Mouse (Mus musculus): ENCODE measurements around the gene Nme6.

Gene Nme6

GRCm38 (mm10) chr9:109874797-109875691 is 42.5 kb downstream of the Nme6 start, which contains the start of gene Cdc25a:
TSS of gene Cdc25a (plus strand) at chr9:109875579.
- DNase-seq, result peak; percentile 96

GRCm38 (mm10) chr9:109875695-109876601 is 43.4 kb downstream of the Nme6 start:
- peak; percentile 73 for DNase-seq

DNA sequence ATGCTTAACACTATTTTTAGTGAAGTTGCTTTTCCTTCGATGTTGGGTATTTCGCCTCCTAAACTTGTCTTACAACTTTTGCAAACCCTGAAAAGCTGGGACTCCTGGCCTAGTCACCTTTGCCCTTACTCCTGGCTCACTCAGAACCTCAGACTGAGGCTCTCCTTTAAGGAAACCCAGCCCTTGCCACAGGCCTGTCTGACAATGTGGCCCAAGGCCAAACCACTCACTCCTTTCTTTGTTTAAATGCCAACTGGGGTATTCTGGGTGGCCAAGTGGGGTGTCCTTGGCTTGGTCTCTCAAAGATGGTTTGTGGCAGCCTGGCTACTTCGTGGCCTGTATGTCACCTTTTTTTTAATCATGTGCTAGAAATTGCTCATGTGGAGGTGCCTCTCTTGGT is 44.2 kb downstream of the Nme6 start:
- no peak for DNase-seq

DNA sequence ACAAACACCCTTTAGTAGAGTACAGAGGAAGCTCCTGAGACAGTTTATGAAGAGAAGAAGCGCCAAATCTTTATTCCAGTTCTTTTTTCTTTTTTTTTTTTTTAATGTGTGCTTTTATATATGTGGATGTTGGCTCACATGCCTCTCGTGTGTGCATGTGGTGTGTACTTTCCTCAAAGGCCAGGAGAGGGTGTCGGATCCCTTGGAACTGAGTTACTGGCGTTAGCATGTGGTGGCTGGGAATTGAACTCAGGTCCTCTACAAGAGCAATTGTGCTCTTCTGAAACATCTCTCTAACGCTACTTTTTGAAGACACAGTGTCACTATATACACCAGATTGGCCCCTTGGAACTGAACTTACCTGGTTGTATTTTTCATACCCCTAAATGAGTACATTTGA is 45.1 kb downstream of the Nme6 start:
- DNase-seq, result no peak

DNA sequence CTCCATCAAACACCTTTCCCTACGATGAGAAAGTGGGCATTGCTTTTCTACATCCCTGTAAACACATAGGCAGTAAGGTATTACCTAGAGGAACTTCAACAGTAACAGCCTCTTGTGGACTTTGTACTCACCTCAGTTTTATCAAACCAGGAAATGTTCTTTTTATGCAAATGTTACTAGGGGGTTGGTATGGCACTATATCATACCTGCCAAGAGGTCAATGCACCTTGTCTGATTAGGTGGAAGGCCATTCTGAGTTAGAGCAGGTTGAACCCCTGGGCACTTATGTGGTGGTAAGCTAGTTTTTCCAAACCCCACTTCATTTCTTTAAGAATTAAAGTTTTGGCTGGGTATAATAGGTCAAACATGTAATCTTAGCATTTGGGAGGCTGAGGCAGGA is 46.8 kb downstream of the Nme6 start:
- no peak for DNase-seq

GRCm38 (mm10) chr9:109886259-109886658 is 53.7 kb downstream of the Nme6 start:
- no peak for DNase-seq

DNA sequence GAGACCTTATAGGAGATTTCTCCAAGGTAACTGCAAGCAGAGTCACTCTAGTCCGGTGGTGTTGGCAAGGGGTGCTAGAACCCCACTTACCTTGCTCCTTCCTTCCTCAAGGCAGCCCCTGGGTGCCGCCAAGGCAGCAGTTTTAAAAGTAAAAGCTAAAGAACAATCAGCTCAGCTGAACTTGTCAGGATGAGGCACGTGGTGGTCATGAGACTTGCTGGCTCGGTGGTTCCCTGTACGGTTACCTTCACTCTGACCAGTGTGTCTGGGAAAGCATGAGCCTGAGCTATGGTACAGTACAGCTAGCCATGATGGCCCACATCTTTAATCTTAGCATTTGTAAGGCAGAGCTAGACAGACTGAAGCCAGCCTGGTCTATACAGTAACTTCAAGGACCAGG is 54.8 kb downstream of the Nme6 start:
- no peak for DNase-seq

DNA sequence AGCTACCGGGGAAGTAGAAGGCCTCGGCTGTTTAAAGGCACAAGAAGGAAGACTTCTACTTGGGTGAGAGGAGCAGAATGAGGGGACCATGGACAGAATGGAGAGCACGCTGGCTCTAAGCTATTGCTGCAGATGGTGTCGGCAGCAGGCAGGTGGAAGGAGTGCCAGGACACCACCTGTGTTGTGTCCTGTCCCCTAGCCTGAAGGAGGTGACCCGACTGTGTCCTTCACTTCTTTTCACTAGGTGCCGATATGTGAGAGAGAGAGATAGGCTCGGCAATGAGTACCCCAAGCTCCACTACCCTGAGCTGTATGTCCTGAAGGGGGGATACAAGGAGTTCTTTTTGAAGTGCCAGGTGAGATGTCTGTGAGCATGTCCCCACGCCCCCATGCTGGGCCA is 59.0 kb downstream of the Nme6 start:
- DNase-seq, result peak; percentile 50
